Mouse (Mus musculus) frontal cortex, postnatal 10 days (tissue): ENCODE measurements at regions not wholly inside any gene's neighbourhood (a gene's known extent, or its start where the extent isn't known, plus 50 kb on each side); places are given as distances from the start of the nearest gene placed in this dataset.
"Not testable (repeated sequence)": the region's sequence is repeated elsewhere in the genome, so short reads cannot be mapped to it uniquely, and the experiment has no call there.

Experiments used
- DNase-seq, 2 experiments: peaks; one replicate each; pipeline ENCODE4 v3.0.0; 2022; ENCODE audit warnings: low spot score in 2 of 2, mixed read lengths in 1 of 2

DNA sequence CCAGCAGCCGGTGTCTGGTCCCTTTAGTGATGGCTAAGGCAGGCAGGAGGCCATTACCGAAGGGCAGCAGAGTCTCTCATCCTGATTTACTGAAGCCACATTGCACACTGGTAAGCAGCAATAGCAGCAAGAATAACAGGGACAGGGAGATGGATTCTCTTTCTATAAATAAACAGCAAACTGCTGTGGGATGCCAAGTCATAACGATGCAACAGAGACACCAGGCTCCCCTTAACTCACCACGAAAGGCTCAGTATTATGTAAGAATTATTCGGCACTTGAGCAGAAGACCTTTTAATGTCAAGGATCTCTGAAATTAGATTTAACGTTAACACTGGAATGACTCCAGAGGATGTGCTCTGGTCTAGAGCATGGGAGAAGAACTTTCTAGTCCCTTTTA lies 202.1 kb downstream of the Ddx10 start:
- DNase-seq, result no peak

DNA sequence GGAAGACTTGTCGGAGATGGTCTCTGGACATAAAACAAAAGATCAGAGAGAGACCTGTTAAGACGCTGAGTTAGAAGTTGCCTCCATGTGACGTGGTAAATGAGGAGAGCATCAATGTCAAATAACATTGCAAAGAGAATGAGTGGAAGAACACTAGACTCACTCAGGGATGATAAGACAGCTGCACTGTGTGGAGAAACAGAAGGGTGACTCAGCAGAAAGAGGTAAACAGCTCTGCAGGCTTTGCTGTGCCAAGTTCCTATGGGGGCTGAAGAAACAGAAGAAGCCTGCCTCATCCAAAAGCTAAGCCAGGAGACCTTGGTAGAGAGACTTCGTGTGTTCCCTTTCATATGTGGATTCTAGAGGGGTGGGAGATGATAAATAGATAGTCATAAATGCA lies 214.1 kb downstream of the Ddx10 start:
- no peak for DNase-seq

DNA sequence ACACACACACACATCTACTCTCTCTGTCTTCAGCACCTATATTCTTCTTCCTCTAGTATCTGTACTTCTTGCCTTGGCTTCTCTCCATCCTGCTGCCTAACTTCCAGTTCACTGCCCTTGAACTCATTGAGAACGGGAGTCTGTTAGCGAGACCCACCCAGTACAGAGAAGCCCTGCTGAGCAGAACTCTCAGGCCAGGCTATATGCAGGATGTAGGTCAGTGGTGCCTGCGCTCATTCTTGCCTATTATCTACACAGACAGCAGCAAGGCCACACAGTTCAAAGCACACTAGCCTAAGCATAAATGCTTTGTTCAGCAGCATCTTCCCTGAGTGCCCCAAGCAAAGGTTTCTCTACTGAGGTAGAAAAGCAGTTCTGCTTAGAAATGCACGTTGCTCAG lies 225.8 kb downstream of the Ddx10 start:
- no peak for DNase-seq

DNA sequence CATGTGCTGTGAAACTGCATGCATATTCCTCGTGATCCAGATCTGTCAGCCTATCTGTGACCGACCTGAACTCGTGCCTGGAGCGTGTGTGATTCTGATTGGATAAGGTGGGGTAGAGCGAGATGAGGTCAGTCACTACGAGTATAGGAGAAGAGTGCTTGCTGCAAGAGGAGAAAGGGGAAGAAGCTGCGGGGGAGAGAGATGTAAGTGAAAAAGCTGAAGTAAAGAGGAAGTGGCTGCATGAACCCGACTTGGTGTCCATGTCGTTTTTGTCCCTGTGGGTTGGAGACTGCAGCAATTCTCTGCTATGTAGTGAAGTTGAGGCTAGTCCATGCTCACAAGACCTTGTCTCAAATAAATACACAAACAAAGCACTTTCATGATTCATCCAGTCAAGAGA lies 237.1 kb downstream of the Ddx10 start:
- no peak for DNase-seq

DNA sequence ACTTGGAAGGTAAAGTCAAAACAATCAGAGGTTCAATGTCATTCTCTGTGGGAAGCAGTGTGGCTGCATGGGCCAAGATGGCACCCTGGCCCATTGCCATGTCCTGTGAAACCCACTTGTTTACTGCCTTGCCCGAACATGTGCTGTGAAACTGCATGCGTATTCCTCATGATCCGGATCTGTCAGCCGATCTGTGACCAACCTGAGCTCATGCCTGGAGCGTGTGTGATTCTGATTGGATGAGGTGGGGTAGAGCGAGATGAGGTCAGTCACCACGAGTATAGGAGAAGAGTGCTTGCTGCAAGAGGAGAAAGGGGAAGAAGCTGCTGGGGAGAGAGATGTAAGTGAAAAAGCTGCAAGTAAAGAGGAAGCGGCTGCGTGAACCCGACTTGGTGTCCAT lies 240.5 kb downstream of the Ddx10 start:
- no peak for DNase-seq

DNA sequence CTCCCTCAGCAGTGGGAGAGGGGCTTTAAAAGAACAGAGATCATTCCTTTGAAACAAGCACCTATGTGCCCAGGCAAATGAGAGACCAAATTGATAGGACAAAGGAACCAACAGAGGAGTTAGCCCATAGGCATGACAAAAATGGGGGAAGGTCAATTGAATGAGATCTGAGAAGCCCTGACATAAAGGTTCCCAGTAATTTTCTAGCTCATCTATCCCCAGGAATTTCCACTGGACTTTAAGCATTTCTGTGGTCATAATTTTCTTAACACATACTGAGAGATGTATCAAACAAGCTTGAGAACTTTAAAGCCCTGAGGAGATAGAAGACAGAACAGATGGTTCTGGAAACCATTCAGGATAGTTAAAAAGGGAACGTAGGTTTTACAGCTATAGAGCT lies 241.8 kb downstream of the Ddx10 start:
- no peak for DNase-seq

DNA sequence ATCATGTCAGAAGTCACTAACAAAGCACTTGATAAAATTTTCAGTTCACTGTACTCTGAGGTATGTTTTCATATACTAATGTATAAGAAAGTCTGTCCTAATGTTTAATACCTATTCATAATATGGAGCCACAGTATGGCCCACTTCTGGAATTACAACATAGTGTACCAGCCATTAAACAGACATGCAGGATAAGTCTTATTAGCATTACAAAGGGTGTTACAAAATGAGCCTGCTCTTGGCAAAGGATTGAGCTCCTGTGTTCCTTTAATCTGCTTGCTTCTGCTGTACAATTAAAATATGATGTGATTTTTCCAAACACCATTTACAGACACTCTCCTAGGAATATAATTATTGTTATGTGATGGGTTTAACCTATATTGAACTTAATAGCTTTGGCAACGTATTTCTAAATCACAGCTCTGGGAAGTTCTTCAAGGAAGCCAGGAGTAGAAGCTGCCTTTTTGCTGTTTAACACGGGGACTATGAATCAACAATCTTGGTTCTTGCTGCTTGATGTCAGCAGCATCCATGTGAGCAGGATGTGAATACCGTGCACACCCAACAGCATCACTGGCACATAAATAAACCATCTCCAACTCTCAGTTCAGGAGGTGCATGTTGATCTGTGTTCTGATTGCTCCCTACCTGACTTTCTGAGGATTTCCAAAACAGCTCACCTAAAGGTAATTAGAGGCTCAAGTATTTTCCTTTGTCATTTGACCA lies 243.4 kb downstream of the Ddx10 start:
- no peak for DNase-seq

DNA sequence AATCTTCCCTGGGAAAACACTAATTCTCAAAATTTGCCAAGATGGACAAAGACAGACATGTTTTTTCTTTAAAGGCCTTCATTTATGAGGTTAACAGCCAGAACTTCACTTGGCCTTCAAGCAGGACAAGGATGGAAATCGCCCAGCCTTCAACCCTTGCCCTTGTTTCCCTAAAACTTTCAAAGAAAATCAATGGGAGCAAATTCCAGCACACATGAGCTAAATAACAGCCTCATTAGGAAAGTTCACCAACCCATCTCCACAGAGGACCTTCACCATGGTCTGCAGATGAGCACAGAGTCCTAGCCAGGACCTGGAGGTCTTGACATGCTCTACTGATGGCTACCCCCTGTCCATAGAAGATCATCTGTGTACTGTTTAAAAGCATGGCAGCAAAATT lies 271.8 kb downstream of the Ddx10 start:
- no peak for DNase-seq

DNA sequence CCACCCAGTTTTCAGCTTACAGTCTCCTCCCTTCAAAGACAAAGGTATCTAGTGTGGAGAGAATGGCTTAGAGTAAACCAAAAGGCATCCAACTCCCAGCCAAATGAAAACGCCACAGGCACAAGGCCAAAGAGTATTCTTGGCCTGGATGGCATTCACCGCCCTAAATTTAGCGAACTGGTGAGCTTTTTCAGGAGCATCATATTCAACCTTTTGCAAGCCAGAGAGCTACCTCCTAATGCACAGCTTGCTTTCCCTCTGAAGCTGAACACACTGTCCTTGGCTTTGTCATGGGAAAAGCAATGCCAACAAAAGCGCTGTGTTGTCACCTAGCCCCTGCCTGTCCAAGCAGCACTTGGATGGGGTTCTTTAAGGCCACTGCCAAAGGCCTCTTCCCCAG lies 282.2 kb downstream of the Ddx10 start:
- no peak for DNase-seq

DNA sequence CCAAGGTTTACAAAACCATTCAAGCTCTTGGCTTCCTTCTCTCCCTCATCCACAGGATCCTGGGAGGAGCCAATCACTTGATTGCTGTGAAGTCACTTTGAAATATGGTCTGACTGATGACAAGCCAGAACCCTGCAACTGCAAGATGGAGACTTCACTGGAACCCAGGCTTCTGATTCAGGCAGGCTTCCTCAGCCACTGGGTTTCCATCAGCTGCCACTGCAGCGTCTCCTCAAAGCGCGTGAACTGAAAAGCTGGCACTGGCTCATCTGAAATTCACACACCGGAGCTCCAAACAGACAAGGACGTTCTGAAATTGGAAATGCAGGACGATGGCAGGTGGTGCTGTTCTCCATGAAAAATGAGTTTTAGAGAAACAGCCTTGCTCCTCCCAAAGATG lies 280.1 kb upstream of the AI593442 start:
- no peak for DNase-seq

DNA sequence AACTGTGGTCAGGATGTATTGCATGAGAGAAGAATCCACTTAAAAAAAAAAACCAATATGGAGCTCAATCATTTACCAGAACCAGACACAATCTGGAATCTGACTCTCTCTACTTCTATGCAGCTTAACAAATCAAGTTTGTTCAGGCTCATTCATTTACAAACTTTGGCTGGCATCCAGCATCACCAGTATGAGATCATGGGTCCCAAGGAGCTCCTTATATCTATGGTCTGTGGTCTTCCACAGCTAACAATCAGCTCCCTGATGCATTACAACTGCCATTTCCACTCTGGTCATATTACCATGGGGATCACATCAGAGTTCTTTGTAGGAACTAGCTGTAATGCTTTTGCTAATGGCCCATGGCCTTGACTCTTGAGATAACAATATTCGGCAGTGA lies 277.7 kb upstream of the AI593442 start:
- DNase-seq, result no peak

DNA sequence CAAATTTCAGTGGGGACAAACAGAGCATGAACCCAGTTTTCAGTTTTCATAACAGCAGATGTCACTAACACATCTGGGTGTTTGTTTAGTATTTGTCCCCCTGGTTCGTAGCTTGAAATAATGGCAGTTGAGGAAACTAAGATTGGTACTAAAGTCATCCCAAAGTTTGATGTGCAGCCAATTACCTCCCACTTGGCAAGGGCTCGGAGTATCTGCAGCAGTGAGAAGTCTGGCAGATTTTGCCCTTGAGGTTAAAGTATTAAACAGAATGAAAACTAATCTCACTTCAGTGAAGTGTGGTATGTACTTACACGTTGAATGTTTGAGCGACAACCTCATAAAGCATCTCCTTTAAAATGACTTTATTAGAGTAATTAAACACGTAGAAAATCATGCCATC lies 264.5 kb upstream of the AI593442 start:
- no peak for DNase-seq

DNA sequence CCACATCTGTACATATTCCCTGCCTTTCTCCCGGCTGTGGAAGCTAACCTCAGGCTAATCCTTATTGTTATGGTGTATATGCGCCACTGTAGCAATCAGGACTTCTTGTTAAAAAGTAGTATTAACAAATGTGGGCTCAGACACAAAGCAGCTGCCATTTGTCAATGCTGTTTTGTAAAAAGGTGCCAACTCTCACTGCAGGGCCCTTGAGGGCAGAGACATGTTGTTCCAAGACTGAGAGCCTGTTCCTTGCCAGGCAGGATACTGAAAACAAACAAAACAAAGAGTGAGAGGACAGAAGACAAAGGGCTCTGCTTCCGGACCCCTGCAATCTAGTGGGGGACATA lies 262.0 kb upstream of the AI593442 start:
- DNase-seq, result no peak

DNA sequence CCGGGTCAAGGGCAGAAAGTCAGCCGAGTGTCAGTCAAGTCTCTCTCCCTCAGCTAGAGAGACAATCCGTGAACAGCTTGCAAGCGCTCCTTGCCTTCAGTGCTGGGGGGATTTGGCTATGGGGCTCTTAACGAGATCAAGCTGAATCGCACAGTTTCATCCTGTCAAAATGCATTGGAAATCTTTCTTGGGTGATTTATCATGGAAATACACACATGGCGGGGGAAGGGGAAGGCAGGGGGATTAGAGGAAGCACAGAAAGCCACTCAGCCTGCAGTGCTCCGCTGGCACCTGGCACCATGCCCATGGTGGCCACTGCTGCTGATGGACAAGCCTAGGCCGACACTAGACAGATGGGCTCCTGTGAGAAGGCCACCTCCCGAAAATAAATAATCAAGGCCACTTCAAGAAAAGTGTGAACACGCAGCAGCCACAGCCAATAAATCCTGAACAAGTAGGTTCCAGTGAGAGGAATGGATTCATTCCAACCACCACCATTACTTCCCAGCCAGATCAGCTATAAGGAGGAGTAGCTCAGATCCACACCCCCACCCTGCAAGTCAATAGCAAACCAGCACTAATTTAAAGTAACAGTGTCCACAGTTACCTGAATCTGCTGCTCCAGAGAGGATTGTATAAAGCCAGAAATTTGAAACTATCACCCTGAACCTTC lies 261.5 kb upstream of the AI593442 start:
- peak in 1 of 2 experiments; percentile 12 for DNase-seq

DNA sequence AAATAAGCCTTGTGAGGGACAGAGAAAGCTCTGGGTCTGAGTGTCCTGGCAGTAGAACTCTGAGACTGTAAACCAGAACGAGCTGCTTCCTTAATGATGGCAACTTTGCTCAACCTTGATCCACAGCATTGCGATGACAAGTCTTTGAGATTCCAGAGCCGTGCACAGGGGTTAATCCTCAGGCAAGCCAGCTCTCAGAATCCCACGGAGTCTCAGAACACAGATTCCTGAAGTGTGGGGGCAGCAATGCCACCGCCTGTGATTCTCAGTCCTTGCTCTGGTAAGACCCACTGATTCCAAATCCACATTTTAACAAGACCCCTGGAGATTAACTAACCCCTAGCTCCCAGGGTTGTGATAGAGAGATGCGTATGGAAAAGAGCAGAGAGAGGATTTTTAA lies 255.5 kb upstream of the AI593442 start:
- DNase-seq, result no peak

DNA sequence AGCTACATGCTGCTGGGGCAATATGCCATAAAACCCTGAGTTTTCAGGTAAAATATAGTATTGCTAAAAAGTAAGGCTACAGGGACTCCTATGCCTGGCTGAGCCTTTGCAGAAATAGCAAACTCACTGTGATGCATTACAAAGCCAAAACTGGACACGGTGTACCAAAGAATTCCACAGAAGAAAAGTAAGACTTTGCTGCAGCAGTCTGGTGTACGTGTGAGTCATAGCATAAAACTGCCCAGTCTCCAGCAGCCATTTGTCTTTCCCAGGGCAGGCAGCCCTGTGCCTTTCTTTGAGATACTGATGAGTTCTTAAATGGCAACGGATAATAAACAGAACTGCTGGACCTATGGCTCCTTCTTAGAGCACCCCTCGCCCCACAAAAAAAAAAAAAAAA lies 237.9 kb upstream of the AI593442 start:
- DNase-seq, result no peak

DNA sequence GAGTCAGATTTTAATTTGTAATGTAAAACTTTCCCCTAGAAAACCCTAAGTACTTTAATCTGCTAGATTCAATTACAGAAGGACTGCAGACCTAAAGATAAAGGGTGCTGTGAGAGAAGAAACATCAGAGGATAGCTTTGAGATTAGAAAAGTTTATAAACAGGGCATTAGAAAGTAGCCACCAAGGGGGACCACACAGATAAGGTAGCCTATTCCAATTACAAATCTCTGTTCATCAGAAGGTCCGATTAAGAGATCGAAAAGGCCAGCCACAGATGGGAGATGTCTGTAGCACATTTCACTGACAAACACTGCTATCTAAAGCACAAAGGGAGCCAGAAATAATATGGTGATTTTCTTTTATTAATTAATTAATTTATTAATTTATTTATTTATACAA lies 209.1 kb upstream of the AI593442 start:
- DNase-seq, result not testable (repeated sequence)

DNA sequence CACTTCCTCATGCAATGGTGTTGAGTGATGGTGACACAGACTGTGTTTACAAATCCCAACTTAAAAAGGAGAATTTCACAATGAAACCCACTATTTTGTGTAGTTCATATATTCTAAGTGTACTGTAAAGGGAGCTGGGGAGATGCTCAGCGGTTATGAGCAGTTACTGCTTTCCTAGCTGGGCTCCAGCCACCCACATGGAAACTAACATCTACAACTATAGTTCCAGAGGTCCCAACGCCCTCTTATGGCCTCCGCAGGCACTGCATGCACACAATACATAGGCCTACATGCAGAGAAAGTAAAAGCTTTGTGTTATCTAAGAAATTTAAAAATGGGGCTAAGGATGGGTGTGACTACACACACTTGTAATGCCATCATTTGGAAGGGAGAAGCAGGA lies 208.4 kb upstream of the AI593442 start:
- DNase-seq, result not testable (repeated sequence)

DNA sequence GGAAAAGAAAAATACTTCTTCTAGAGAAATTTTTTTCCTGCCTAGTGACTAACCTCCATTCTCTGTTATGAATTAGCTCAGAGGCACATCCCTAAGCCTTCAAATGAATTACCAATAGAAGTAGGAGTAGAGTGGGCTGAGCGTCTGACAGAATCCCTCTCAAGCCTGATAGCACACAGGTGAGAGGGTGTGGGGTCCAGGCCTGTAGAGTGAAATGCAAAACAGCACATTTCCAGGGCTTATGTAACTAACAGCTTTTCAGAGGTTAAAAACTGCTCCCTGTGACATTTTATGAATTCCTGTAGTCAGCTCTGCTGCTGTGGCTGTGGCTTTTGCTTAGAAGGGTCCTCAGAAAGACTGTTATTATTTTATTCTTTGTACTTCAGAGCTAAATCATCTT lies 187.7 kb upstream of the AI593442 start:
- DNase-seq, result no peak

DNA sequence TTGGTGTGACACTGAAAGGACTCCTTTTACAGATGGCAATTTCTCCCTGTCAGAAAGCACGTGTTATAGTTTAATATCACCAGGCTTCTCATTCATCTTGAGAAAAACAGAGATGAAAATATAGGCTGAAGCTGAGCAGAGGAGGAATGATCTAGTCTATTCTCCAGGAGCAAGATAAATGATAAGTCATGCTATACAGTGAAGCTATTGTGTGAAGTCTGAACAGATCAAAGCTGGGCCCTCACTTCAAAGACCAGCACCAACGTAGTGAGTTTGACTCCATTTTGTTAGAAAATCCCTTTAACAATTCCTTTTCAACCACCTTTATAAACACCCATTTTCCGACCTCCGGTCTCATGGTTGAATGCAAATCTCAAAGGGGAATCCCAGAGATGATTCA lies 180.7 kb upstream of the AI593442 start:
- no peak for DNase-seq

DNA sequence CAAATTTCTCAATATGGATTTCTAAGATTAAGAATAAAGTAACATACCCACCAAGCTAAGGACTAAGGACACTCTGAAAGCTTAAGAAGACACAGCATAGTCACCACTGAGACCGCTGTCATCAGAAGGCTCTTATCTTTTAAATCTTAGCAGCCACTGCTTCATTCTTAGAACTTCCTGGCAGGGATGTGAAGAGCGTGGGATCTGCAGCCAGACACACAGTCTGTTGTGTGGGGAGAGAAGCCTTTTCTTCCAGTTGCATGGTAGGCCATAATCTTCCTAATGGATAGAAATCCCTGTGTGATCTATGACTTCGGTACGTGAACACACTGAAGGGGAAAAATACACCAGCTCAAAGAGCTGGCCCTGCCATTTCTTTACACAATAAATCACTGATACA lies 178.8 kb upstream of the AI593442 start:
- no peak for DNase-seq

DNA sequence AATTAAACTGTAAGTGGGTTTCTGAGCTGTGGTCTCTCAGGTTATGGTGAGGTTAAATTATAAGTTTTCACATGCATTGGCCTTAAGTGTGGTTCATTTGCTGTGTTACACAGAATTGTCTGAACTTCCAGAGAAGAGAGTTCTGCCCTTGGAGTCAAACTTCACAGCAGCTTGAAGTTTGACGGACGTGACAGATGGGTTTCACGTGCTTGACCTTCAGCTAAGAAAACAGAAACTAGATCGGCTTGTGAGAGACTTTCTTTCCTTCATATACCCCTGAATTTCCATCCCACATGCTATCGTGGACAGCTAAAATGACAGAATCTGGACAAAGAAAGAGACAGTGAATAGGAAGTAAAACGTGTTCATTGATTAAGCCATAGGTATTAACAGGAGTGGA lies 173.8 kb upstream of the AI593442 start:
- no peak for DNase-seq

DNA sequence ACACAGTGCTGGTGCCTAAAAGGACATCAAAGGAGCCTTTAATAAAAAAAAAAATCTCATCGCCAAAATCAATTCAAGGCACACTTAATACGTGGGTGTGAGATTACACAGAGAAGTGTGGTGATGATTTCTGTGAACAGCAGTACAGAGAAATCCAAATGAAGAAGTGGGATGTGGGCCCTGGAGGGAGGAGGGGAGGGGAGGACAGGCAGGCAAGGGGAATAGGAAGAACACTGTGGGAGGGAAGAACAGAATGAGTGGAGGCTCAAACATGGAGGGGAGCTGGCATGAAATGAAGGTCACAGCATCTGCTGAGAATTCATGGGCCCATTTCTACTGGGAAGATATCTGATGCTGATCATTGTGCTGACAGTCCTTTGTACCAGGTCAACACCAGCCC lies 171.0 kb upstream of the AI593442 start:
- DNase-seq, result no peak

DNA sequence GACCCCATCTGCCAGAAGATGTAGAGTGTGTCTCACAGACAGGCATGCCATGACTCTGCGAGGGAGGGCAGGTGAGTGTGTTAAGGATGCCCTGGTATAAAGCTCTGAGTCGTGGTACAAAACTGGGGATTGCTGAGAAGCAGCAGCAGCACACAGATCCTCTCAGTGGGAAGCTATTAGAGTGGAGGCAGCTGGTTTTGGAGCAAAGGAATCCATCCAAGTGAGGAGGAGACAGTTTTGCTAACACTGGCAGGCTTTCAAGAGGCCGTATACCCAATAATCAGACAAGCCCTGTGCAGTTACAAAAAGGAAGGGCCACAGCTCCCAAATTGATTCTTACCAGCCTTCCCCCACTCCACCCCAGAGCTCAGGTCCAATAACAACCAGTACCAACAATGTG lies 170.4 kb upstream of the AI593442 start:
- no peak for DNase-seq
